Mouse (Mus musculus) embryonic facial prominence, embryonic 13.5 days (tissue): ENCODE measurements at regions not wholly inside any gene's neighbourhood (a gene's known extent, or its start where the extent isn't known, plus 50 kb on each side); places are given as distances from the start of the nearest gene placed in this dataset.

Experiments used
- ATAC-seq: fragments of 200-750 bp; cut with Nextera tagmentation; 2 replicates; pipeline ENCODE4 v1.8.0; 2017; ENCODE audit warnings: low read depth; ENCODE audit not compliant: insufficient number of reproducible peaks, insufficient read depth, low FRiP score, low TSS enrichment
- H3K27ac ChIP-seq: fragments of 300-500 bp; sonication (generic); 2 replicates; pipeline ENCODE4 v1.5.1; 2015; ENCODE audit warnings: moderate library complexity, mild to moderate bottlenecking, inconsistent platforms
- H3K27me3 ChIP-seq: fragments of 300-500 bp; sonication (generic); 2 replicates; pipeline ENCODE4 v1.6.1; 2015; ENCODE audit warnings: mild to moderate bottlenecking, inconsistent platforms
- H3K36me3 ChIP-seq: fragments of 300-500 bp; sonication (generic); 2 replicates; pipeline ENCODE4 v1.6.1; 2015; ENCODE audit warnings: mild to moderate bottlenecking, inconsistent platforms
- H3K4me1 ChIP-seq: fragments of 300-500 bp; sonication (generic); 2 replicates; pipeline ENCODE4 v1.6.1; 2015; ENCODE audit warnings: inconsistent platforms
- H3K4me2 ChIP-seq: fragments of 300-500 bp; sonication (generic); 2 replicates; pipeline ENCODE4 v1.6.1; 2015; ENCODE audit warnings: moderate library complexity, mild to moderate bottlenecking, inconsistent platforms
- H3K4me3 ChIP-seq: fragments of 300-500 bp; sonication (generic); 2 replicates; pipeline ENCODE4 v1.5.1; 2015; ENCODE audit warnings: mild to moderate bottlenecking, inconsistent platforms
- H3K9ac ChIP-seq: fragments of 300-500 bp; sonication (generic); 2 replicates; pipeline ENCODE4 v1.6.1; 2015; ENCODE audit warnings: mild to moderate bottlenecking, inconsistent platforms
- H3K9me3 ChIP-seq: fragments of 300-500 bp; sonication (generic); 2 replicates; pipeline ENCODE4 v1.6.1; 2016; ENCODE audit warnings: inconsistent platforms
- WGBS: fragments of 180-500 bp; shearing (Covaris S2); methylation state at CpG from one replicate; pipeline ENCODE4 v1.1.7; 2015; ENCODE audit warnings: mixed read lengths; 5-methylcytosine and 5-hydroxymethylcytosine counted together

DNA sequence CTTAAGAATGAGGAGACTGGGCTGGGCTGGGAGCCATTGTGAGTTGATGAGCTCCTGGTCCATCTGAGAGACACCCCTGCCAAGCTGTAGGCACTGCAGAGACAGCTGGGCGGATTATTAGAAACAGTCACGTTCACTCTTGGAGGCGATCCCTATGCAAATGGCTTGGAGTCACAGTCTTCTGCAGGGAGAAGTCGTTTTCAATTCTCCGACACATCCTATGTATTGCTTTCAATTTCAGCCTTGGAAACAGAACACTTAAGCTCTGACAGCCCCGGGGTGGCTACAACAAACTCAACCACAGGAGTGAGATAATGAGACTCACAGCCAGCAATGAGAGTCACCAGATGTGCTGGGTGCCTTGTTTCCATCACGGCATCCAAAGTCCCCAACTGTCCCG, 385.6 kb downstream of the Med13l start:
- no peaks in the 10 kb centered on the region for H3K9me3 ChIP-seq
- WGBS = 9% methylated on average over 8 of the region's 8 CpGs
- peaks cover 34% of the 10 kb centered on the region for H3K4me1 ChIP-seq
- ATAC-seq = no peak
- H3K27me3 ChIP-seq = peaks cover 3% of the 10 kb centered on the region; the same call in 1 of the 2 replicates
- H3K4me2 ChIP-seq = peak overlapping the region; percentile 12; the same call in 1 of the 2 replicates
- H3K27ac ChIP-seq = peak overlapping the region; percentile 53; the same call in 1 of the 2 replicates
- H3K4me3 ChIP-seq = no peak overlapping the region
- no peaks in the 10 kb centered on the region for H3K36me3 ChIP-seq
- no peak overlapping the region for H3K9ac ChIP-seq

DNA sequence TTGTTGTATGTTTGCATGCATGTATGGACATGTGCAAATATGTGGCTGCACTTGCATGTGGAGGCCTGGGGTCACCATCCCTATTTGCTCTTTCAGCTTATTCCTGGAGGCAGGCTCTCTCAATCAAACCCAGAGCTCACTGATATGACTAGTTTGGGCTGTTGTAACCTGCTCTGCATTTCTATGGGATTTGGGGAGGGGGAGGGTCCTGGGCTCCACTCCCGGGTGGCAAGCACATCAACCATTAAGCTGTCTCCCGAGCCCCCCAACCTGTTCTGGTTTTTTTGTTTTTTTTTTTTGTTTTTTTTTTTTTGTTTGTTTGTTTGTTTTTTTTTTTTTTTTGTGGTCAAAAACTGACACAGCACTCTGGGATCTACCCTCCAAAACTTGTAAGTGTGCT, 386.5 kb downstream of the Med13l start:
- Histone ChIP-seq H3K36me3 (no peaks in the 10 kb centered on the region), H3K27ac (peak overlapping the region; percentile 53; the same call in 1 of the 2 replicates), H3K9ac (no peak overlapping the region), H3K4me2 (no peak overlapping the region), H3K4me3 (no peak overlapping the region), H3K27me3 (peaks cover 3% of the 10 kb centered on the region; the same call in 1 of the 2 replicates), H3K4me1 (peaks cover 34% of the 10 kb centered on the region), H3K9me3 (no peaks in the 10 kb centered on the region)
- 14% methylated on average over 2 of the region's 2 CpGs for WGBS
- ATAC-seq = no peak

- H3K9me3 ChIP-seq = no peaks in the 10 kb centered on the region
- H3K36me3 ChIP-seq = no peaks in the 10 kb centered on the region
- H3K27ac ChIP-seq = no peak overlapping the region
- H3K4me1 ChIP-seq = peaks cover 34% of the 10 kb centered on the region
- H3K4me2 ChIP-seq = no peak overlapping the region
- no peak overlapping the region for H3K4me3 ChIP-seq
- 86% methylated on average over 6 of the region's 6 CpGs for WGBS
- no peak for ATAC-seq
- H3K9ac ChIP-seq = no peak overlapping the region
- no peaks in the 10 kb centered on the region; the same call in 1 of the 2 replicates for H3K27me3 ChIP-seq
These were observed 387.8 kb downstream of the Med13l start for GRCm38 (mm10) chr5:118948119-118948786.

GRCm38 (mm10) chr5:118951067-118951466, 390.6 kb downstream of the Med13l start:
- H3K9ac ChIP-seq = no peak overlapping the region
- H3K27me3 ChIP-seq = no peaks in the 10 kb centered on the region
- peaks cover 15% of the 10 kb centered on the region for H3K4me1 ChIP-seq
- H3K4me2 ChIP-seq = no peak overlapping the region
- no peaks in the 10 kb centered on the region for H3K9me3 ChIP-seq
- no peak for ATAC-seq
- H3K36me3 ChIP-seq = no peaks in the 10 kb centered on the region
- WGBS = 72% methylated on average over 7 of the region's 7 CpGs
- H3K27ac ChIP-seq = no peak overlapping the region
- H3K4me3 ChIP-seq = no peak overlapping the region

DNA sequence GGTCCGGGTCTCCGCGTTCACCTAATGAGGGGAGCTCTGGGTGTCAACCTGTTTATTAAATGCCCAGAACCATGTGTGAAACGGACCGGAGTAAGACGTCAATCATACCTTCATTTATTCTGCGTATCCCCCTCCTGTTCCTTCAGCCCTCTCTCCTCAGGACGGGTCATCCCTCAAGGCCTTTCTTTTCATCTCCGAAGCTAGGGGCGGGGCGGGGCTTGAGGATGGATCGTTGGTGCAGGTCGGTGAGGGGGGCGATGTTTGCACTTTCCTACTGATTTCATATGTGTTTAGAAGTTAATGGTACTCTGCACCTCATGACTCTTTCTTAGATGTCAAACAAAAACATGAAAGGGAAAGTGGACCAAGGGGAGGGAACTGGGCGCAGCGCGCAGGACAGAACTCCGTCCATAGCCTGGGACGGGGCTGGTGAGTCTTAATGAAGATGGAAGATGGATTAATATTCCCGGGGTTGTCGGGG, 400.1 kb downstream of the Med13l start:
- no peak for ATAC-seq
- WGBS = 80% methylated on average over 21 of the region's 21 CpGs
- Histone ChIP-seq H3K4me1 (no peaks in the 10 kb centered on the region), H3K27me3 (no peaks in the 10 kb centered on the region; the same call in 1 of the 2 replicates), H3K36me3 (no peaks in the 10 kb centered on the region), H3K9me3 (0 out of 2 replicates have a peak, but pooled peaks cover 3% of the 10 kb centered on the region), H3K9ac (no peak overlapping the region), H3K4me2 (no peak overlapping the region), H3K4me3 (no peak overlapping the region), H3K27ac (no peak overlapping the region)

DNA sequence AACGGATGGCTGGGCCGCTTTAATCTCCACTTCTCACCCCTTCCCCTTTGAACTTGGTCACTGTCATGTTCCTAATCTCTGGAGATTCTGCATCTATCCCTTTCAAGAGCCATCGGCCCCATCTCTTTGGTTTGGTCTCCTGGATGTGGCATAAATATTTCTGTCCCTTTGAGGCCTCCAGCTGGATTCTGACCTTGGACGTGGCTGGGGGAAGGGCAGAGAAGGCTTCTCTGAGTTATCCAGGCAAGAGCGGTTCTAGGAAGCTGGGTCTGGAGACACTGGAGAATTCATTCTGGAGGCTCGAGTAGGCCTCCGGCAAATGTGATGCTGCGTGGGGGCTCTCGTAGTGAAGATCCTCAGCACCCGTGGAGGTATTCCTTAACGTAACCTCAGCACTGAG, 400.6 kb downstream of the Med13l start:
- no peak overlapping the region for H3K9ac ChIP-seq
- 87% methylated on average over 11 of the region's 11 CpGs for WGBS
- H3K4me3 ChIP-seq = no peak overlapping the region
- ATAC-seq = no peak
- H3K27me3 ChIP-seq = no peaks in the 10 kb centered on the region; the same call in 1 of the 2 replicates
- no peaks in the 10 kb centered on the region for H3K36me3 ChIP-seq
- no peak overlapping the region for H3K27ac ChIP-seq
- no peaks in the 10 kb centered on the region for H3K4me1 ChIP-seq
- 0 out of 2 replicates have a peak, but pooled peaks cover 3% of the 10 kb centered on the region for H3K9me3 ChIP-seq
- H3K4me2 ChIP-seq = no peak overlapping the region

GRCm38 (mm10) chr5:118962152-118962551, 401.7 kb downstream of the Med13l start:
- Histone ChIP-seq H3K9me3 (0 out of 2 replicates have a peak, but pooled peaks cover 3% of the 10 kb centered on the region), H3K36me3 (no peaks in the 10 kb centered on the region), H3K9ac (no peak overlapping the region), H3K4me3 (no peak overlapping the region), H3K27ac (no peak overlapping the region), H3K27me3 (no peaks in the 10 kb centered on the region; the same call in 1 of the 2 replicates), H3K4me2 (no peak overlapping the region), H3K4me1 (no peaks in the 10 kb centered on the region)
- WGBS = 75% methylated on average over 3 of the region's 3 CpGs
- ATAC-seq = no peak

DNA sequence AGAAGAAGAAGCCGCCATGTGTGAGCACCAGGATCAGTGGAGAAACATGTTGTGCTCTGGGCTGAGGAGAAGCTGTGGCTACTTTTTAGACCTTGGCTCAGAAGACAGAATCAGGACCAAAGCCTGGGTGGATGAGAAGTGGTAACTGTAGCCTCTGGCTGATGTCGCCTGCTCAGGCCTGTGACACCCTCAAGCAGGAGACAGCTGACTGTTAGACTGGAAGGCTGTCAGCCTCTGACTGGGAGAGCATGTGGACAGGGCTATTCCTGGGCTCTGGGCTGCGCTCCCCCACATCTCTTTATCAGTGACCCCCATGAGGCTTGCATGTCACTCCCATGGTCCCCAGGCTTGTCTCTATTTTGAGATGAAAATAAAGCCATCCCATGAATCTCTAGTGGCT, 402.5 kb downstream of the Med13l start:
- Histone ChIP-seq H3K27ac (no peak overlapping the region), H3K9me3 (0 out of 2 replicates have a peak, but pooled peaks cover 3% of the 10 kb centered on the region), H3K4me2 (no peak overlapping the region), H3K9ac (no peak overlapping the region), H3K27me3 (no peaks in the 10 kb centered on the region; the same call in 1 of the 2 replicates), H3K36me3 (no peaks in the 10 kb centered on the region), H3K4me3 (no peak overlapping the region), H3K4me1 (no peaks in the 10 kb centered on the region)
- no peak for ATAC-seq
- 92% methylated on average over 3 of the region's 3 CpGs for WGBS

- no peaks in the 10 kb centered on the region for H3K4me1 ChIP-seq
- no peak for ATAC-seq
- H3K4me2 ChIP-seq = no peak overlapping the region
- no peaks in the 10 kb centered on the region; the same call in 1 of the 2 replicates for H3K27me3 ChIP-seq
- no peaks in the 10 kb centered on the region for H3K36me3 ChIP-seq
- 67% methylated on average over 6 of the region's 6 CpGs for WGBS
- no peak overlapping the region for H3K27ac ChIP-seq
- no peak overlapping the region for H3K9ac ChIP-seq
- H3K4me3 ChIP-seq = no peak overlapping the region
- no peaks in the 10 kb centered on the region for H3K9me3 ChIP-seq
These were observed 406.4 kb downstream of the Med13l start for GRCm38 (mm10) chr5:118966901-118967300.

DNA sequence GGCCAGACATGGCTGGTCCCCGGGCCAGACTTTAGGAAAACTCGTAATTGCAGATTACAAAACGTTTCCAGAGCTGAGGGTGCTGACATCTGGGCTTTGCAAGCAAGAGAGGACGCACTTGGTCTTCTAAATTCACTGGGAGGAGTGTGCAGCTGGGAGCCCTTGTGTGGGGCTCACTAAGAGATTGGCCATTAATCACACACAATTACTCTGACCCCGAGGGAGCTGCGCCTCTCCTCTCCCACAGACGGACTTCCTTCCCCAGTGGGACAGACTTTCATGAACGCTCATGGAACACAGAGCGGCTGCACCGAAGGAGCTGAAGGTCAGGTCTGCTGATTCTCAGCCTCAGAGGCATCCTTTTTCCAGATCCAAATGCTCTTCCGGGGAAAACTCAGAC, 407.2 kb downstream of the Med13l start:
- Histone ChIP-seq H3K9ac (no peak overlapping the region), H3K36me3 (no peaks in the 10 kb centered on the region), H3K27me3 (no peaks in the 10 kb centered on the region; the same call in 1 of the 2 replicates), H3K4me2 (no peak overlapping the region), H3K4me1 (no peaks in the 10 kb centered on the region), H3K4me3 (no peak overlapping the region), H3K9me3 (no peaks in the 10 kb centered on the region), H3K27ac (no peak overlapping the region)
- 72% methylated on average over 11 of the region's 11 CpGs for WGBS
- no peak for ATAC-seq

GRCm38 (mm10) chr5:118975147-118975546, 414.7 kb downstream of the Med13l start:
- Histone ChIP-seq H3K9ac (no peak overlapping the region), H3K27ac (no peak overlapping the region), H3K27me3 (no peaks in the 10 kb centered on the region), H3K9me3 (no peaks in the 10 kb centered on the region), H3K4me2 (peak overlapping the region; percentile 9; the same call in 1 of the 2 replicates), H3K4me3 (no peak overlapping the region), H3K4me1 (peaks cover 3% of the 10 kb centered on the region; the same call in 1 of the 2 replicates), H3K36me3 (no peaks in the 10 kb centered on the region)
- 31% methylated on average over 10 of the region's 10 CpGs for WGBS
- ATAC-seq = no peak
